Mouse (Mus musculus): Measurements from ENCODE around the gene Plgrkt.

GRCm38 (mm10) chr19:29363557-29363956 lies 3.6 kb downstream of the Plgrkt start:
- TF ChIP-seq CTCF (IDR thresholded peaks at IDR 0.05; ENCODE audit: insufficient read depth, low read depth, low read length) (no peak), POLR2A (IDR thresholded peaks at IDR 0.05; ENCODE audit: insufficient read depth, low read depth, low read length) (no peak)
